Mouse (Mus musculus): Measurements from ENCODE around the gene Mon2. TPM values are rescaled to one million over a fixed set of nuclear protein-coding genes. Genes with fewer than 3 reads are reported as not detected.

Gene Mon2
- total RNA-seq, 1 experiment from 2014 or later, result 38.1 TPM

DNA sequence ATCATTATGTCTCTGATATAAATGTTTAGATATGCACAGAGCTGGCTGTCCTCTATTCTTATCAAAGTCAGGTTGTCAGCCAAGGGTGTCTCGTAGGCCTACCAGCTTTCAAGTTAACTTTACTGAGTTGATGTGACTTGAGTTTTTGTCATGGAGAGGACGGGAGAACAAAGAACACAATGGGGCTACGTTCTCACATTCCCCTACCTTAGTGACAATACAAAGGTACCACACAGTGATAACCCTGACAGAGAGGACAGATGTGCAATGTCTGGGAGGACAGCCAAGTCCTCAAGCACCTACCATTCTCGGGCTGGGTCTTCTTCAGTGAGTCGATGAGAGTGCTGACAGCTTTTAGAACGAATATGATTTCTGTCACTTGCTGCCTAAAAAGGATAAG is 76.9 kb downstream of the Mon2 start:
- no peak for ATAC-seq (replicated peaks; ENCODE audit: low read depth, poor library complexity, severe bottlenecking)

DNA sequence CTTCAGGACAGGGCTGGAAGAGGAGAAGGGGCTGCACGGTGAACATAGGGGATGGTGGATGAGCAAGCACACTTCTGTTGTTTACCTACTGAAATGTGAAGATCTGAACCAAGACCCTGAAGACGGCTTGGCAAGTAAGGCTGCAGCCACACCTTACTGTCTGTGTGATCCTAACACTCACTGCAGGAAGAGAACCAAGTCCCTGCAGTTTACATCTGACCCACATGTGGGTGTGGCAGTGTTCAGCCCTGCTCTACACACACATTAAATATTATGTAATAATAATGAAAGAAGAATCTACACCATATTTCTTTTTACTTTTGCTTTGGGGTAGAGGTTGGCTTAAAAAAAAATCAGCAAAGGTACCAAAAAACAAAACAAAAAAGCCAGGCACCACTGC is 78.5 kb downstream of the Mon2 start:
- no peak for ATAC-seq (replicated peaks; ENCODE audit: low read depth, poor library complexity, severe bottlenecking)

- ATAC-seq (replicated peaks; ENCODE audit: low read depth, poor library complexity, severe bottlenecking), result no peak
These were observed 81.8 kb downstream of the Mon2 start for GRCm38 (mm10) chr10:122994402-122995107.

DNA sequence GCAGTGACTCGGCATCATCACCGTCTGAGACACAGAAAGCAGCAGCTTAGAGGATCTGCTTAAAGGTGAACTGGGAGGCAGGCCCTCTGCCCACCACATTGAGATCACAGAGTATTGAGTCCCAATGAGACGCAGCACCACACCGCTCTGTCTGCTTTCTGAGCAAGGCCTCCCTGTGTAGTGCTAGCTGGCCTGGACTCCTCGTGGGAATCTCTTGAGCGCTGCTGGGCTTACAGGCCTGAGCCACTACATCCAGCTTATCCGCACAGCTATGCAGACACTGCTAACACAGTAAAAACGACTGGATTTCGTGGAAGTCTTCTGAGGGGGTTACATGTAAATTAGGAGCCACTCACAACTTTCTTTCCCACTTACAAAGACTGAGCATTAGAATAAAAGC is 84.7 kb downstream of the Mon2 start:
- ATAC-seq (replicated peaks; ENCODE audit: low read depth, poor library complexity, severe bottlenecking), result no peak

DNA sequence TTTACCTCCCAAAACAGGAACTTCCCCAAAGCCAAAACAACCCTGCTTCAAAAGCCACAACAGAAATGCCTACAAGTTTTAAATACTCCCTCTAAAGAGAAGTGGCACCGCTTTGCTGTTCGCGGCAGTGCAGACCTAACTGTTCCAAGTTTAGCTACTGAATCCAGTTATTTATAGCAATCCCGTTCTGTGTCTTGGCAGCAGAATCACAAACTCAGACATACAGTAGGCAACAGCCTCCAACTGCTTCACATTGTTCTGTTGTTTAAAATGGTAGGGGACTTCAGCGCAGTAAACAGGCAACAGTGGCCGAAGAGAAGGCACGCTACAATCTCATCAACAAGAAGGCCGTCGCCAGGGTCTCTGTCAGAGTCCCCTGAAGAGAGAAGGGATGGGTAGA is 85.3 kb downstream of the Mon2 start:
- ATAC-seq (replicated peaks; ENCODE audit: low read depth, poor library complexity, severe bottlenecking), result peak; percentile 23

- no peak for ATAC-seq (replicated peaks; ENCODE audit: low read depth, poor library complexity, severe bottlenecking)
These were observed 85.7 kb downstream of the Mon2 start for GRCm38 (mm10) chr10:122990606-122991005.

GRCm38 (mm10) chr10:122989916-122990315 is 86.4 kb downstream of the Mon2 start:
- no peak for ATAC-seq (replicated peaks; ENCODE audit: low read depth, poor library complexity, severe bottlenecking)

- ATAC-seq (replicated peaks; ENCODE audit: low read depth, poor library complexity, severe bottlenecking), result no peak
These were observed 87.9 kb downstream of the Mon2 start for GRCm38 (mm10) chr10:122988372-122988771.

DNA sequence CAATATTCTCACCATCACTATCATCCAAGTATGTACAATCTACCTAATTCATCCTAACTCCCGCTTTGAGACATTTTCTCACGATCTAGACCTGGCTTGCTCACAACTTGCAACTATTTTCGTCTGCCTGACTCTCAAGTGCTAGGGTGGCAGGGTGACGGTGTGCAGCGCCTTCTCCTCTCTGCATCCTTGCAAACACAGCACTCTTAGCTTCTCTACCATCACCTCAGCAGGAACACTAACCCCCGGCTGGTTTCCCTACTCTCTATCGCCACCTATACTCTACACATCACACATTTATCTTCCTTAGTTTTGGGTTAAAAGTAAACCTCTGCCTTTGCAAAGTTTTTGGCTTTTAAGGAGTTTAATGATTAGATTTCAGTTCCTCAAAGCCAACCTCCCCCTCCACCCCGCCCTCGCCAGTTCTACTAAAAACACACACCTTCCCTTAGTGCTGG is 88.6 kb downstream of the Mon2 start:
- ATAC-seq (replicated peaks; ENCODE audit: low read depth, poor library complexity, severe bottlenecking), result peak; percentile 51

DNA sequence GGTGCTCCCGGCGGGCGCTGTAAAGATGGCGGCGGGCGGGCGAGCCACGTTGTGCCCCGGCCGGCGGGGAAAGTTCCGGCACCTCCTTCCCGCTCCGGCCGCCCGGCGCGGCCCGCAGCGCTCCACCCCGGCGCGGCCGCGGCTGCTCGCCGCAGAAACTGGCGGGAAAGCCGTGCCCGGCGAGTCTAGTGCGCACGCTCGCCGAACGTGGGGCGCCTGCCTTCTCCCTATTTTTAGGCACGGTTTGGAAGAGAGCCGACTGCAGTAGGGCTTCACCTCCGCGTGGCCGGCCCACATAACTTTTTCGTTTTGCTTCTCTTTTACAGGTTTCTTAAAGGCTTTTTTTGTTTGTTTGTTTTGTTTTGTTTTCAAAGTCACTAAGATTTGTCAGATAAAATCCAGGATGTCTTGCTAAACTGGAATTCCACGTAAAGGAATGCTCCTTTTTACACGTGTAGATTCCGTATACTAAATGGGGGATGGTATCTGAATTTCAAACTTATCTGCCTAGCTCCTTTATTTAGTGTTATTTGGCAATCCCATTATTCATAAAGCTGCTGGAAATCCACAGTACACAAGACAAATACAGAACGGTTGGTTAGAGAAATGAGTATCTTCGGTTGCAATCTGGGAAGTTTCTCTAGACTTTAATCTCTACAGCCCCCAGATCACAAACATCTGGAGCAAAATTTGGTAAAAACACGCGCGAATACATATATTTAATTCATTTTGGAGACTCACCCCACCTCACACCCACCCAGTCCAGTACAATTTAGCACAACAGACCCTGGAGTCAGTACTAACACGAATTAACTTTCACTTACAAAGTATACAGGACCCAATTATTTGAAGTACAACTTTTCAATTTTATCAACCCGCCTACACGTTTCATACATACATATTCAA is 89.7 kb downstream of the Mon2 start:
- peak; percentile 43 for ATAC-seq (replicated peaks; ENCODE audit: low read depth, poor library complexity, severe bottlenecking)

DNA sequence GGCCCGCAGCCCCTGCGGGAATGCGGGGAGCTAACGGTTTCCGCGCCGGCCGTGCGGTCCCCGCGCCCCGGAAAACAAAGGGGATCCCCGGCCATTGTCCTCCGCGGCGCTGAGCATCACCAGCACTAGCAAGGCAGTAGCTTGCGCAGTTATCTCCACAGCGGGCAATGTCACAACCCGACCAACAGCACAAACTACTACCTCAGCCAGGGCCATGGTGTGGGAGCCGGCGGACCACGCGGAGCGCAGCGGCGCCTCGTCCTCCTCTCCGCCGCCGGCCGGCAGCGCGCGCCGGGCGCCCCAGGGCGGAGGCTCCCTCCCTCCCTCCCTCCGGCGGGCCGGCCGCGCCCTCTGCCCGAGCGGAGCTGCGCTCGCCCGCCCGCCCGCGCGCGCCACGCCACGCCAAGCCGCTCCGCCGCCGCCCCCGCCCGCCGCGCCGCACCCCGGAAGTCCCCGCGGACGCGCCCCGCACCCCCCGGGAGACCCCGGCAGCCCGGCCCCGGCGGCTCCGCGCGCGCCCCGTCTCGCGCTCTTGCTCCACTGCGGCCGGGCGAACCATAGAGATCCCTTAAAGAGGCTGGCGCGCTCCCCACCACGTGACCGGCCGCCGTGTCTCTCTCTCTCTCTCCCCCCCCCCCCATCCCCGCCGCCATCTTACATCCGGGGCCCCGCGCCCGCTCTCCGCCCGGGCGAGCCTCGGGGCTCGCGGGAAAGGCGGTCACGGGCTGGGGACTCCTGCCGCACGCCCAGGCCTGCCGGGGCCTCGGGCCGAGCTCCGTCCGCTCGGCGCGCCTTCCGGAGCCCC is 90.6 kb downstream of the Mon2 start:
- peak; percentile 21 for ATAC-seq (replicated peaks; ENCODE audit: low read depth, poor library complexity, severe bottlenecking)

- peak; percentile 12; the same call in 1 of the 2 replicates for ATAC-seq (replicated peaks; ENCODE audit: low read depth, poor library complexity, severe bottlenecking)
These were observed 91.1 kb downstream of the Mon2 start for GRCm38 (mm10) chr10:122985252-122985514.

- no peak for ATAC-seq (replicated peaks; ENCODE audit: low read depth, poor library complexity, severe bottlenecking)
These were observed 91.6 kb downstream of the Mon2 start for GRCm38 (mm10) chr10:122984531-122985251.

DNA sequence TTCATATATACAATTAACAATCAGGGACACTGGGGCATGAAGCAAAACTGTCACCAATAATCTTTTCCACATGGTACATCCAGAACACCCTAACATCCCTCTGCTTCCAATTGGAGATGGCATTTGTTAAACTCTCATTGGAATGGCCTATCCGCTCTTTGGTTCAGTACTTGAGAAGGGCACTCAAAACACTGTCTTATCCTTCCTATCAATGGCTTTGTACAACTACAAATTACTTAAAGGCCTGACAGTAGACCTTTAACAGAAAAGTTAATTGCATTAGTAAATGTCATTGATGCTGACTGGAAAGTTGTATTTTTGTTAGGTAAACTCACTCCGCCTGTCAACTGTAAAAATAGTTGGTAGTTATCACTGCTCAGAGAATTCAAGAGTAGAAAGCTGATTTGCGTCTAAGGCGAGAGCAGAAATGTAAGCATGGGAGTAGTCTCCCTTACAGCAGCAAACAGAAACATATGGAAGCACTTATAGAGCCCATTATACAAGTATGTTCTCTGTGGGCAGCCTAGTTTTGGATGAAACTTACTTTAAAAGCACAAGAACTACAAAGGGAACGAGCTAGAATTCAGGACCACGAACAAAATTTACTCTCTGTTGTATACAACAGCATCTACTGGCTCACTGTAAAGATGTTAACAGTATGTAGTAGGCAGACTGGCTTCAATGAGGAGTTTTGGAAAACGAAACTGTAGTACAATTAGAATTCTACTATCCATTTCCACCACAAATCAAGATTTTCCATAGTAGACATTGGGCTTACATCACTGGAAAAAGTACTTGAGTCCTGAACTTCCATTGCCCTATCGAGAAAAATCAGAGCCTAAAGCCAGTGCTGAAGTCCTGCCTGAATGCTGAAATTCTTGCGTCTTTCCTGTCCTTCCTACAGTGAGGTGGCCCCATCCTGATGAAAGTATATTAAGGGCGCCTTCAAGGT is 92.5 kb downstream of the Mon2 start:
- ATAC-seq (replicated peaks; ENCODE audit: low read depth, poor library complexity, severe bottlenecking), result no peak

GRCm38 (mm10) chr10:122982909-122983578 is 93.3 kb downstream of the Mon2 start:
- ATAC-seq (replicated peaks; ENCODE audit: low read depth, poor library complexity, severe bottlenecking), result no peak

DNA sequence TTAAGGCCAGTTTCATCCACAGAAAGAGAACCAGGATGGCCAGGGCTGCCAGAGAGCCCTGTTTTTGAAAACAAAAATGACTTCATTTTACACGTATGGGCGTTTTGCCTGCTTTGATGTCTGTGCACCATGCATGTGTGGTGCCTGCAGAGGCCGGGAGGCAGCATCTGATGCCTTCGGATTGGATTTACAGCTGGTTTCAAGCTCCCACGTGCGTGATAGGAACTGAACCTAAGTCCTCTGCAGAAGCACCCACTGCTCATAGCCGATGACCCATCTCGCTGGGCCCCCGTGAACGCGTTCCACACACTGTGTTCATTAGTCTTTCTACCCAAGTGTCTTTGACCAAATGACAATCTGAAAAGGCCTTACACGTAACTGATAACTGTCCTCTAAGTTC is 96.2 kb downstream of the Mon2 start:
- ATAC-seq (replicated peaks; ENCODE audit: low read depth, poor library complexity, severe bottlenecking), result no peak

DNA sequence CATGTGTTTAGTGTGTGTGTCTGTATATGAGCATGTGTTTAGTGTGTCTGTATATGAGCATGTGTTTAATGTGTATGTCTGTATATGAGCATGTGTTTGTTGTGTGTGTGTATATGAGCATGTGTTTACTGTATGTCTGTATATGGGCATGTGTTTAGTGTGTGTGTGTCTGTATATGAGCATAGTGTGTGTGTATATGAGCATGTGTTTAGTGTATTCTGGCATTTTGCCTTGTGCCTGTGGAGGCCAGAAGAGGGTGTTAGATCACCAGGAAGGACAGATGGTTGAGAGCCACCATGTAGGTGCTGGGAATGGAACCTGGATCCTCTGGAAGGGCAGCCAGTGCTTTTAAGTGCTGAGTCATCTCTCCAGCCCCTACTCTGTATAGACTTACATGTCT is 96.9 kb downstream of the Mon2 start:
- ATAC-seq (replicated peaks; ENCODE audit: low read depth, poor library complexity, severe bottlenecking), result no peak

DNA sequence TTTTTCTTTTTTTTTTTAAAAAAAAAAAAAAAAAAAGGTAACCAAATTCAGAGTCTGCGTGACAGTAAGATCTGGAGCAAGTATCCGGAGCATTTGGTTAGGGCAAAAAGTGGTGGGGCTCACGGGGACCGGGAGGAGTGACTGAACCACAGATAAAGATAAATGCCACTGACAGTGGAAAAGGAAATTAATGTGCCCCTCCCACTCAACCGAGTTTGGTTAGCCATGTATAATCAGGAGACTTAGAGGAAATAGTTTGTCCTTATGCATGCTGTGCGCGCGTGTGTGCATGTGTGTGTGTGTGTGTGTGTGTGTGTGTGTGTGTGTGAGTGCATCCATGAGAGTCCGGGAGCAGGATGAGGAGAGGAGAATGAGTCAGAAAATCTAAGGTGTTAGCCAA is 100.3 kb downstream of the Mon2 start:
- peak; percentile 93 for ATAC-seq (replicated peaks; ENCODE audit: low read depth, poor library complexity, severe bottlenecking)
